Mouse (Mus musculus) urinary bladder, postnatal 10 days (tissue): ENCODE measurements around the gene Apbb2.
"Not testable (repeated sequence)": the region's sequence is repeated elsewhere in the genome, so short reads cannot be mapped to it uniquely, and the experiment has no call there.

Source experiments
- DNase-seq: peaks from one replicate; pipeline ENCODE4 v3.0.0; 2022; ENCODE audit warnings: low spot score

Gene Apbb2

GRCm38 (mm10) chr5:66296116-66296515 lies 322.5 kb downstream of the Apbb2 start:
- no peak for DNase-seq

GRCm38 (mm10) chr5:66294952-66295351 lies 323.6 kb downstream of the Apbb2 start:
- no peak for DNase-seq

DNA sequence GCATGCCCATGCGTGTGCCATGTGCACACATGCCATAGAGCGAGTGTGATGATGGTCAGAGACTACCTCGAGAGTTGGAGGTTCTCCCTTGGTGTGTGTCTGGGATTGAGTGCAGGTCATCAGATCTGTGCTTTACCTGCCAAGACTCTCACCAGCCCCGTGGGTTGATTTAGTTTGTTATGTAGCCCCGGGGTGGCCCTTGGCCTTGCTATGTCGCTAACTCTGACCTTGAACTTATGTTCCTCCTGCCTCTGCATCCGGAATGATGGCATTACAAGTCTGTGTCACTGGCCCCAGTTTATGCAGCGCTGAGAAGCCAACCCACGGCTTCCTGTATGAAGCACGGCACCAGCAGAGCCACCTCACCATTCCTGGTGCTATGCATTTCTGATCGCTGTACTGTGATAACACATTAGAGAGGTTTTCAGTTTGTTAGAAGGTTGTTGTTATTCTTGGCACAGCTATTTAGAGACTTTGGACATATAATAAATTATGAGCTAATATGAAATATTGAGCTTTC lies 324.4 kb downstream of the Apbb2 start:
- no peak for DNase-seq

- DNase-seq, result no peak
Observed at GRCm38 (mm10) chr5:66280742-66281141, 337.8 kb downstream of the Apbb2 start.

DNA sequence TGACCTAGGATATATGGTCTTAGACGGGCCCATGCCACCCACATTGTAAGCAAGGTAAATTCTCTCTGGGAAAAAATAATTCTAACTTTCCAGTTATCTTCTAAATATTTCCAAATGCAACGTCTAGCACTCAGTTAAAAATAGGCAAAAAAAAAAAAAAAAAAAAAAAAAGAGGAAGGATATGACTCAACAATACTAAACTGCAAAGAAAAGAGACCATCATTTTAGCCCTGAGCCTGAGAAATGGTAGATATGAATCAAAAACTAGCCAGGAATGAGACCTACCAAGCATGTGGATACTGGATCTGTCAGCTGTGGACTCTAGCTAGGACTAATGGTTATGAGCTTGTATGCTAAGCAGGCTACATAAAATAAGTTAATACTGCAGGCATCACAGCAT lies 338.9 kb downstream of the Apbb2 start:
- no peak for DNase-seq

GRCm38 (mm10) chr5:66274417-66274816 lies 344.2 kb downstream of the Apbb2 start:
- DNase-seq, result no peak

- no peak for DNase-seq
Observed at GRCm38 (mm10) chr5:66271141-66271540, 347.4 kb downstream of the Apbb2 start.

DNA sequence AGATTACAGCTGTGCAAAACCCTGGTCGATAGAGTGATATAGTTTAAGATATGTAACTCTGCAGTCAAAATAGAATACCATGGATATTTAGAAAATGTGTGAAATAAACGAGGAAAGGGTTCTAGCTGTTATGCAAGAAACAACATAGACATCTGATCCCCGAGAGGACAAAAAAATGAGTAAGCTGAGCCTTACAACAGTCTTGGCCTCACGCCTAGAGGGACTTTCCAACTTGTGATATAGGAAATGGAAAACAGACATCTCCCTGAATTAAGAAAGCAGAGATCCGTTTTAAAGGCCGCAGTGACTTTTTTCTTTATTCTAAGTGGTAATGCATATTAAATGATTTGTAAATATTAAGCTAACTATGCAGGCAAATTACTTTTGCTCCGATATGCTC lies 349.0 kb downstream of the Apbb2 start:
- no peak for DNase-seq

DNA sequence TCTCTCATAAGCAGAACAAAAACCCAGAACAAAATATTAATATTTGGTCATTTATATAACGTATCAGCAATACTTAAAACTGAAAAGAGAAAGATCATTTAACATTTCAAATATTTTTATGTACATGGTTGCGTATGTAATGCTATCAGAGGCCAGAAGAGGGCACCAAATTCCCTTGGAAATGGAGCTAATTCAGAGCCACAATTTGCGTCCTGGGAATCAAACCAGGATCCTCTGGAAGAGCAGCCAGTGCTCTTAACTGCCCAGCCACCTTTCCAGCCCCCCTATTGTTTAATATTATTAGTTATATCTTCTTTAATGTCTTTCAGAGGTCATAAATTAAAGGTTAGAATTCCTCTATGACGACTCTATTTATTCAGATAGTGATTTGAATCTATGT lies 355.2 kb downstream of the Apbb2 start:
- no peak for DNase-seq

- no peak for DNase-seq
Observed at GRCm38 (mm10) chr5:66262475-66262874, 356.1 kb downstream of the Apbb2 start.

DNA sequence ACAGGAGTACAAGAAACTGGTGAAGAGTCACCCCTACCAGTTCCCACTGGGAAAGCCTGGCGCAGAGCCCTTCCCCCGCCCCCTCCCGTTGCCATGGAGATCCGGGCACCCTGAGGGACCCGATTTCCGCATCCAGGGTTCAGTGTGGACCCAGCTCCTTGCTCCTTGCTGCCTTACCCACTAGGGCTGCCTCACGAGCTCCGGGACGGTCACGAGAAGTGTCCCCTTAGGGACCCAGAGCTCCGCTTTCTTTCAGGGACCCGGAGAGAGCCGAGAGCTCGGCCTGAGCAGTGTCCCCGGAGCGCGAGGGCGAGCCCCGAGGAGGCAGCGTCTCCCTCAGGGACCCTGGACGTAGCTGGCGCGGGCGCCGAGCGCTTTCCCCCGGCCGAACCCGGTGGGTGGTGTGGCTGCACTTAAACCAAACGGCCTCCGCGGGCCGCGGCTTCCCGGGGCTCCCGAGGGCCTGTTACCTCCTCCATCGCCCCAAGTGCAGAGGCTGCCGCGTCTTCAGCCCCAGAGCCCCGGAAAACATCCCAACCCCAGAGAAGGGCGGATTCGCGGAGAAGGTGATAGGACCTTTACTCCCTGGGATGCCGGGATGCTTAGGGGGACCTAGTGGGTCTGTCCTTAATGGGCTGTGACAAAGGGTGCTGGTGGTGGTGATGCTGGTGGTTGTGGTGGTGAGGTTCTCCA lies 358.7 kb downstream of the Apbb2 start, which contains the start of gene Nsun7:
Nsun7 (plus strand) TSS at position 142 of the 693 bp plus-strand sequence.
- peak; percentile 16 for DNase-seq

DNA sequence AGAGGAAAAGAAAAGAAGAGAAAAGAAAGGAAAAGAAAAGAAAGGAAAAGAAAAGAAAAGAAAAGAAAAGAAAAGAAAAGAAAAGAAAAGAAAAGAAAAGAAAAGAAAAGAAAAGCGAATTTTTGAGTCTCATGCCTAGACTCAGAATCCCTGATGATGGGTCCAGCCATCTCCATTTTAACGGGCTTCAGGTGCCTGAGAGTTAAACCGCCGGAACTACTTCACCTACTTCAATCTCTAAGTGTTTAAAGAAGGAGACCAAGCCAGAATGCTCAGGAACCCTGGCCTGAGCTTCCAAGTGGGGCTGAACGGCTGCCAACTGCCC lies 359.2 kb downstream of the Apbb2 start:
- not testable (repeated sequence) for DNase-seq

- DNase-seq, result no peak
Observed at GRCm38 (mm10) chr5:66259000-66259399, 359.6 kb downstream of the Apbb2 start.

GRCm38 (mm10) chr5:66255044-66255443 lies 363.5 kb downstream of the Apbb2 start:
- no peak for DNase-seq

DNA sequence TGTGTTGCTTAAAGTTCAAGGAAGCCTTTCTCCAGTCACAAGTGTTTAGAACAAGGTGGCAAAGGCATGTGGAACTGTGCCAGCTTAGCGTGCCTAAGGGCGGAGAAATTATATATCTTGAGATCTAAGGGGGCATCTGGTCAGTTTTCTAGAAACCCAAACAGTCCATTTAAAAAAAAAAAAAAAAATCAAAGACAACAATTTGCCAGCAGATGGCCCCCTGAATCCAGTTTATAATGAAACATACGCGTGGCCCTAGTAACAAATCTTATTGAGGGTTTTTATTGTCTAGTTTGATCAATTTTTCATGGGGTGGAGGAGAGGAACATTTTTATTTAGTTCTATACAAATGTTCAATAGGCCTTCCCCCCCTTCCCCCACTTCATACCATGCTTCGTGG lies 365.4 kb downstream of the Apbb2 start:
- no peak for DNase-seq
